Mouse (Mus musculus): ENCODE data around the gene Olfr625-ps1. TPM values are rescaled to one million over a fixed set of nuclear protein-coding genes. Genes with fewer than 3 reads are reported as not detected.

The Olfr625-ps1 gene
- polyA plus RNA-seq, 1 experiment from 2014 or later = not detected

DNA sequence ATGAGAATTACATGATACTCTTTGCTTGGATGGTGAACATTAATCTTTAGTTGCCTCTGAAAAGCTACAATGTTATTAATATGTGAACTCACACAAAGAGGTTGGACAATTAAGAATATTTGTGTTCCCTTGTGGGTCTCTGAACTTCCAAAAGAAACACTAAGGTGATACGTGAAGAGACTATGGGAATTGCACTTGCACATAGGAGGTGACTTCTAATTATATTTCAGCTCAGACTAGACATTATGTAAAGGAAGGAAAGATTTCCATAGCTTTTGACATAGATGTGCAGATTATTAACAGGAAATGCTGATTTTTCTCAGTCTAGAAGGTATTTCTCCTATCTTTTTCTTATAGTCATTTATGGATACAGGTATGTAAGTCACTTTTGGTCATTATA, 47.6 kb downstream of the Olfr625-ps1 start, which contains the start of gene Olfr628:
Olfr628 (plus strand) TSS at position 301 of the 400 bp plus-strand sequence.
- Histone ChIP-seq H3K4me3 (ENCODE audit: low read length) (no peak within 1 kb of the TSS), H3K36me3 (ENCODE audit: control insufficient read depth, insufficient read depth, low read length) (no peaks in the 10 kb centered on the region), H3K27ac (ENCODE audit: low read length) (no peak within 1 kb of the TSS), H3K4me1 (ENCODE audit: control insufficient read depth, insufficient read depth, low read length) (no peaks in the 10 kb centered on the region), H3K9me3 (ENCODE audit: control insufficient read depth, low read length) (no peaks in the 10 kb centered on the region), H3K27me3 (replicated peaks; ENCODE audit: control insufficient read depth, insufficient read depth, low read length) (no peaks in the 10 kb centered on the region), H3K4me2 (ENCODE audit: low read depth, low read length) (no peak within 1 kb of the TSS), H3K9ac (ENCODE audit: low read depth, low read length) (no peak within 1 kb of the TSS)
- 89% methylated on average over 1 of the region's 1 CpGs for WGBS
- ATAC-seq = no peak

Other genes starting within 250 kb of the Olfr625-ps1 start
- gene Olfr605, start 237.3 kb upstream of the Olfr625-ps1 start, polyA plus RNA-seq (2015; fragmentation: Nextera tagmentation; extraction: Ambion mirVana) = not detected in 2 replicates
- gene Olfr606, start 233.7 kb upstream of the Olfr625-ps1 start, polyA plus RNA-seq (2015; fragmentation: Nextera tagmentation; extraction: Ambion mirVana) = not detected in 2 replicates
- gene Olfr607, start 218.6 kb upstream of the Olfr625-ps1 start, polyA plus RNA-seq (2015; fragmentation: Nextera tagmentation; extraction: Ambion mirVana) = not detected in 2 replicates
- gene Olfr608, start 212.8 kb upstream of the Olfr625-ps1 start, polyA plus RNA-seq (2015; fragmentation: Nextera tagmentation; extraction: Ambion mirVana) = not detected in 2 replicates
- gene Olfr609, start 184.7 kb upstream of the Olfr625-ps1 start, polyA plus RNA-seq (2015; fragmentation: Nextera tagmentation; extraction: Ambion mirVana) = not detected in 2 replicates
- not detected in 2 replicates for gene Olfr610, start 170.6 kb upstream of the Olfr625-ps1 start, polyA plus RNA-seq (2015; fragmentation: Nextera tagmentation; extraction: Ambion mirVana)
- not detected in 2 replicates for gene Olfr611, start 161.9 kb upstream of the Olfr625-ps1 start, polyA plus RNA-seq (2015; fragmentation: Nextera tagmentation; extraction: Ambion mirVana)
- gene Olfr612, start 140.0 kb upstream of the Olfr625-ps1 start, polyA plus RNA-seq (2015; fragmentation: Nextera tagmentation; extraction: Ambion mirVana) = not detected in 2 replicates
- not detected in 2 replicates for gene Olfr613, start 134.6 kb upstream of the Olfr625-ps1 start, polyA plus RNA-seq (2015; fragmentation: Nextera tagmentation; extraction: Ambion mirVana)
- gene Olfr615, start 126.6 kb upstream of the Olfr625-ps1 start, polyA plus RNA-seq (2015; fragmentation: Nextera tagmentation; extraction: Ambion mirVana) = not detected in 2 replicates
- not detected in 2 replicates for gene Olfr616, start 113.6 kb upstream of the Olfr625-ps1 start, polyA plus RNA-seq (2015; fragmentation: Nextera tagmentation; extraction: Ambion mirVana)
- gene Olfr617, start 109.7 kb upstream of the Olfr625-ps1 start, polyA plus RNA-seq (2015; fragmentation: Nextera tagmentation; extraction: Ambion mirVana) = not detected in 2 replicates
- not detected in 2 replicates for gene Olfr618, start 92.6 kb upstream of the Olfr625-ps1 start, polyA plus RNA-seq (2015; fragmentation: Nextera tagmentation; extraction: Ambion mirVana)
- gene Olfr619, start 82.1 kb upstream of the Olfr625-ps1 start, polyA plus RNA-seq (2015; fragmentation: Nextera tagmentation; extraction: Ambion mirVana) = not detected in 2 replicates
- not detected in 2 replicates for gene Olfr620, start 70.2 kb upstream of the Olfr625-ps1 start, polyA plus RNA-seq (2015; fragmentation: Nextera tagmentation; extraction: Ambion mirVana)
- gene Olfr622, start 40.0 kb upstream of the Olfr625-ps1 start, polyA plus RNA-seq (2015; fragmentation: Nextera tagmentation; extraction: Ambion mirVana) = not detected in 2 replicates
- not detected in 2 replicates for gene Olfr623, start 19.0 kb upstream of the Olfr625-ps1 start, polyA plus RNA-seq (2015; fragmentation: Nextera tagmentation; extraction: Ambion mirVana)
- 0.04 and 0.06 TPM in 2 replicates for gene Olfr624, start 11.5 kb upstream of the Olfr625-ps1 start, polyA plus RNA-seq (2015; fragmentation: Nextera tagmentation; extraction: Ambion mirVana)
- gene Olfr243, start 32.0 kb downstream of the Olfr625-ps1 start, polyA plus RNA-seq (2015; fragmentation: Nextera tagmentation; extraction: Ambion mirVana) = not detected in 2 replicates
- gene Olfr628, start 47.7 kb downstream of the Olfr625-ps1 start, polyA plus RNA-seq (2015; fragmentation: Nextera tagmentation; extraction: Ambion mirVana) = not detected in 2 replicates
- not detected in 2 replicates for gene Olfr629, start 62.2 kb downstream of the Olfr625-ps1 start, polyA plus RNA-seq (2015; fragmentation: Nextera tagmentation; extraction: Ambion mirVana)
- not detected in 2 replicates for gene Olfr630, start 74.6 kb downstream of the Olfr625-ps1 start, polyA plus RNA-seq (2015; fragmentation: Nextera tagmentation; extraction: Ambion mirVana)
- not detected in 2 replicates for gene Olfr69, start 88.9 kb downstream of the Olfr625-ps1 start, polyA plus RNA-seq (2015; fragmentation: Nextera tagmentation; extraction: Ambion mirVana)
- gene Olfr68, start 97.0 kb downstream of the Olfr625-ps1 start, polyA plus RNA-seq (2015; fragmentation: Nextera tagmentation; extraction: Ambion mirVana) = not detected in 2 replicates
- not detected in 2 replicates for gene Olfr67, start 109.1 kb downstream of the Olfr625-ps1 start, polyA plus RNA-seq (2015; fragmentation: Nextera tagmentation; extraction: Ambion mirVana)
- 1,955 and 2,476 TPM in 2 replicates for gene Hbb-bt, start 131.3 kb downstream of the Olfr625-ps1 start, polyA plus RNA-seq (2015; fragmentation: Nextera tagmentation; extraction: Ambion mirVana)
- 6,207 and 7,496 TPM in 2 replicates for gene Hbb-bs, start 145.4 kb downstream of the Olfr625-ps1 start, polyA plus RNA-seq (2015; fragmentation: Nextera tagmentation; extraction: Ambion mirVana)
- not detected in 2 replicates for gene Hbb-bh2, start 157.8 kb downstream of the Olfr625-ps1 start, polyA plus RNA-seq (2015; fragmentation: Nextera tagmentation; extraction: Ambion mirVana)
- gene Hbb-bh1, start 160.4 kb downstream of the Olfr625-ps1 start, polyA plus RNA-seq (2015; fragmentation: Nextera tagmentation; extraction: Ambion mirVana) = 0.64 and 1.2 TPM in 2 replicates
- 30.0 and 42.2 TPM in 2 replicates for gene Hbb-y, start 170.5 kb downstream of the Olfr625-ps1 start, polyA plus RNA-seq (2015; fragmentation: Nextera tagmentation; extraction: Ambion mirVana)
- gene Olfr66, start 203.5 kb downstream of the Olfr625-ps1 start, polyA plus RNA-seq (2015; fragmentation: Nextera tagmentation; extraction: Ambion mirVana) = not detected in 2 replicates
- gene Olfr64, start 211.8 kb downstream of the Olfr625-ps1 start, polyA plus RNA-seq (2015; fragmentation: Nextera tagmentation; extraction: Ambion mirVana) = not detected in 2 replicates
- gene Olfr65, start 220.8 kb downstream of the Olfr625-ps1 start, polyA plus RNA-seq (2015; fragmentation: Nextera tagmentation; extraction: Ambion mirVana) = not detected in 2 replicates
- gene Olfr631, start 246.1 kb downstream of the Olfr625-ps1 start, polyA plus RNA-seq (2015; fragmentation: Nextera tagmentation; extraction: Ambion mirVana) = not detected in 2 replicates

Measured in intestine, embryonic 16.5 days (tissue).